Comparison of ENCODE assay signal across 25 mouse cellular contexts in genomic region chr19:61031570-61031969, GRCm38 (mm10).
"Had no signal": no experiment of that assay in that cellular context is flagged by ENCODE, and none has a peak within 500 bp of the region (broad histone marks: within the 10 kb centered on the region; RNA-seq: fewer than 3 reads in every experiment).

No protein-coding gene starts in this region.

- H3K9me3 ChIP-seq: heart, embryonic 10.5 days; heart, embryonic 12.5 days; hindbrain, embryonic 10.5 days; hindbrain, embryonic 12.5 days; kidney, embryonic 15.5 days; limb, embryonic 13.5 days; limb, embryonic 15.5 days; liver, embryonic 12.5 days had no signal

- H3K4me1 ChIP-seq: hindbrain, embryonic 10.5 days; hindbrain, embryonic 12.5 days; kidney, embryonic 15.5 days; limb, embryonic 13.5 days; limb, embryonic 15.5 days had no signal

- H3K36me3 ChIP-seq: heart, embryonic 10.5 days; heart, embryonic 12.5 days; hindbrain, embryonic 10.5 days; hindbrain, embryonic 12.5 days; kidney, embryonic 15.5 days; limb, embryonic 13.5 days; limb, embryonic 15.5 days; liver, embryonic 12.5 days had no signal

- ATAC-seq: hindbrain, embryonic 16.5 days; intestine, embryonic 16.5 days; liver, embryonic 12.5 days had no signal

- DNase-seq: gastrocnemius, adult 2 months; gastrocnemius, postnatal 10 days; gastrocnemius, postnatal 25 days; heart, postnatal 10 days; heart, postnatal 4 days; kidney, adult 11 months; kidney, adult 2 months; kidney, adult 9 months; kidney, postnatal 36 days; layer of hippocampus, adult 9-11 months; layer of hippocampus, postnatal 36 days; left cerebral cortex, postnatal 4 days had no signal

- H3K27me3 ChIP-seq: heart, embryonic 12.5 days; hindbrain, embryonic 12.5 days; kidney, embryonic 15.5 days; limb, embryonic 13.5 days; limb, embryonic 15.5 days; liver, embryonic 12.5 days had no signal

- H3K4me3 ChIP-seq: gastrocnemius, adult 2 months; heart, embryonic 10.5 days; heart, embryonic 12.5 days; hindbrain, embryonic 10.5 days; hindbrain, embryonic 12.5 days; kidney, embryonic 15.5 days; limb, embryonic 13.5 days; limb, embryonic 15.5 days; liver, embryonic 12.5 days had no signal

- H3K4me2 ChIP-seq: heart, embryonic 12.5 days; hindbrain, embryonic 12.5 days; hindbrain, embryonic 14.5 days; kidney, embryonic 15.5 days; limb, embryonic 13.5 days; limb, embryonic 15.5 days; liver, embryonic 12.5 days had no signal

- H3K9ac ChIP-seq: heart, embryonic 12.5 days; hindbrain, embryonic 12.5 days; hindbrain, embryonic 14.5 days; kidney, embryonic 15.5 days; limb, embryonic 13.5 days; limb, embryonic 15.5 days; liver, embryonic 12.5 days; liver, embryonic 14.5 days had no signal

- H3K27ac ChIP-seq: gastrocnemius, adult 2 months; heart, embryonic 10.5 days; hindbrain, embryonic 10.5 days; hindbrain, embryonic 12.5 days; hindbrain, embryonic 14.5 days; kidney, embryonic 15.5 days; kidney, postnatal 0 days; limb, embryonic 13.5 days; limb, embryonic 15.5 days; liver, embryonic 12.5 days; liver, embryonic 14.5 days had no signal
